Mouse (Mus musculus) intestine, embryonic 16.5 days (tissue): ENCODE measurements around the gene Col9a1. TPM values are rescaled to one million over a fixed set of nuclear protein-coding genes. Genes with fewer than 3 reads are reported as not detected.

Source experiments
- polyA plus RNA-seq: library from polyadenylated mRNA; unstranded; fragments of >200 nt; fragmentation: Nextera tagmentation; extraction: Ambion mirVana; gene quantifications from 2 replicates; pipeline ENCODE4 v1.2.1, GENCODE M21; 2015

The Col9a1 gene
- polyA plus RNA-seq, 1 experiment from 2014 or later = 1.3 TPM

Other genes with a start within 250 kb of the Col9a1 start
- gene Sdhaf4, start 172.0 kb upstream of the Col9a1 start, polyA plus RNA-seq = 60.9 and 63.3 TPM in 2 replicates
- gene Fam135a, start 77.3 kb upstream of the Col9a1 start, polyA plus RNA-seq = 31.3 and 31.8 TPM in 2 replicates